ENCODE assay signal across 13 mouse cellular contexts in the genomic region with DNA sequence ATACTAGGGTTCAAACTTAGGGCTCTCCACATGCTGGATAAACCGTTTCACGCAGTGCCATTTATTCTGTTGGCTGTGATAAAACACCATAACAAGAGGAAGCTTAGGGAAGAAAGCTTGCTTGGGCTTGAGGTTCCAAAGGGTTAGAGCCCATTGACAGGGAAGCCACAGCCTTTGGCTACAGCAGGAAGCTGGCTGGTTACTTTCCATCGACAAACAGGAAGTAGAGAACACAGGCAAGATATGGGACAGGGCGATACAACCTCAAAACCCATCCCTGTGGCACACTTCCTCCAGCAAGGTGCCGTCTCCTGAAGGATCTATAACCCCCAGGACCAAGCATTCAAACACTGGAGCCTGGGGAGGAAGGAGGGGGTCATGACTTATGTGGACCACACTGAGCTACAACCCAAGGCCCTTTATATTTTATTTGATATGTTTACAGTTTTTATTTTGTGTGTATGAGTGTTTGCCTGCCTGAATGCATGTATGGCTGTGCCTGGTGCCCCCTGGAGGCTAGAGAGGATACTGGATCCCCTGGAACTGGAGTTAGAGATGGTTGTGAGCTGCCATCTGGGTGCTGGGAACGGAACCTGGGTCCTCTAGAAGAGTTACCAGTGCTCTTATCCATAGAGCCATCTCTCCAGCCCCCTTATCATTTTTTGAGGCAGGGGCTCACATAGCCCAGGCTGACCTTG. TPM values are rescaled to one million over a fixed set of nuclear protein-coding genes. Genes with fewer than 3 reads are reported as not detected.
DNase-seq lines count a peak whose midpoint lies in the region; ATAC-seq and TF ChIP-seq lines count a peak whose summit lies in the region.
"Had no signal": no experiment of that assay in that cellular context is flagged by ENCODE, and none has a peak within 500 bp of the region (broad histone marks: within the 10 kb centered on the region; RNA-seq: fewer than 3 reads in every experiment).

No protein-coding gene starts in this region.

- no peaks in the 10 kb centered on the region for H3K36me3 ChIP-seq in thymus, adult 2 months (ENCODE audit: control insufficient read depth, insufficient read depth, low read length)
- H3K36me3 ChIP-seq in hindbrain, embryonic 16.5 days (ENCODE audit: control insufficient read depth, insufficient read depth, low read length), result no peaks in the 10 kb centered on the region
- H3K36me3 ChIP-seq in heart, embryonic 11.5 days (ENCODE audit: control insufficient read depth, insufficient read depth, low read length), result no peaks in the 10 kb centered on the region
- H3K36me3 ChIP-seq: hindbrain, embryonic 10.5 days; limb, embryonic 12.5 days; midbrain, embryonic 13.5 days had no signal

- WGBS in thymus, adult 2 months, result 32% methylated on average over 6 of the region's 6 CpGs
- WGBS in hindbrain, embryonic 16.5 days, result 87% methylated on average over 6 of the region's 6 CpGs
- WGBS in heart, embryonic 11.5 days (ENCODE audit: insufficient replicate concordance), result 64% methylated on average over 6 of the region's 6 CpGs

- no peaks in the 10 kb centered on the region for H3K27me3 ChIP-seq in thymus, adult 2 months (ENCODE audit: control insufficient read depth, insufficient read depth, low read length)
- no peaks in the 10 kb centered on the region for H3K27me3 ChIP-seq in hindbrain, embryonic 16.5 days (replicated peaks; ENCODE audit: control insufficient read depth, insufficient read depth, low read length)
- H3K27me3 ChIP-seq in heart, embryonic 11.5 days (ENCODE audit: control insufficient read depth, insufficient read depth, low read length), result no peaks in the 10 kb centered on the region

- no peak overlapping the region for H3K9ac ChIP-seq in hindbrain, embryonic 16.5 days (ENCODE audit: low read depth, low read length)
- H3K9ac ChIP-seq in heart, embryonic 11.5 days (ENCODE audit: low read depth, low read length), result no peak overlapping the region
- H3K9ac ChIP-seq: limb, embryonic 12.5 days; midbrain, embryonic 13.5 days had no signal

- H3K9me3 ChIP-seq in hindbrain, embryonic 16.5 days (ENCODE audit: control insufficient read depth, low read length), result no peaks in the 10 kb centered on the region; the same call in 1 of the 2 replicates
- H3K9me3 ChIP-seq in heart, embryonic 11.5 days (replicated peaks; ENCODE audit: control insufficient read depth, low read length), result 0 out of 2 replicates have a peak, but pooled peaks cover 3% of the 10 kb centered on the region
- H3K9me3 ChIP-seq: midbrain, embryonic 13.5 days had no signal

- peaks cover 18% of the 10 kb centered on the region for H3K4me1 ChIP-seq in thymus, adult 2 months (replicated peaks; ENCODE audit: control insufficient read depth, insufficient read depth, low read length)
- no peaks in the 10 kb centered on the region for H3K4me1 ChIP-seq in hindbrain, embryonic 16.5 days (ENCODE audit: control insufficient read depth, insufficient read depth, low read depth, low read length)
- no peaks in the 10 kb centered on the region for H3K4me1 ChIP-seq in heart, embryonic 11.5 days (ENCODE audit: control insufficient read depth, insufficient read depth, low read length)
- H3K4me1 ChIP-seq: hindbrain, embryonic 10.5 days; limb, embryonic 12.5 days; midbrain, embryonic 13.5 days had no signal

- no peak for TF ChIP-seq POLR2A in thymus, adult 2 months (IDR thresholded peaks at IDR 0.05; ENCODE audit: control insufficient read depth, extremely low read depth, insufficient read depth, low read length, poor library complexity)

- TF ChIP-seq CTCF in gastrocnemius, adult 2 months (IDR thresholded peaks at IDR 0.05), result peak; percentile 35; the same call in 1 of the 2 replicates
- TF ChIP-seq CTCF in thymus, adult 2 months (IDR thresholded peaks at IDR 0.05; ENCODE audit: borderline replicate concordance, control insufficient read depth, extremely low read depth, insufficient read depth, low read length, poor library complexity), result no peak

- ATAC-seq in inflammation-experienced regulatory T-cells, adult 6 months, result peak; percentile 52
- ATAC-seq in hindbrain, embryonic 16.5 days, result no peak
- no peak for ATAC-seq in heart, embryonic 11.5 days (replicated peaks; ENCODE audit: insufficient number of reproducible peaks, low FRiP score, low TSS enrichment)
- ATAC-seq: midbrain, embryonic 13.5 days had no signal

- intact Hi-C loops in gastrocnemius, adult 2 months (cut with DNase I), result no loop called here
- intact Hi-C loops in heart, postnatal 36 days (cut with DNase I), result no loop called here

- no peak for DNase-seq in gastrocnemius, adult 2 months
- no peak for DNase-seq in gastrocnemius, postnatal 10 days
- DNase-seq in thymus, adult 2 months, result no peak
- DNase-seq in thymus, adult 18-20 months, result no peak
- DNase-seq in heart, postnatal 36 days, result no peak

- no peak overlapping the region for H3K4me2 ChIP-seq in hindbrain, embryonic 16.5 days (ENCODE audit: low read length)
- no peak overlapping the region for H3K4me2 ChIP-seq in heart, embryonic 11.5 days
- H3K4me2 ChIP-seq: limb, embryonic 12.5 days; midbrain, embryonic 13.5 days had no signal

- H3K4me3 ChIP-seq in gastrocnemius, adult 2 months, result no peak overlapping the region
- H3K4me3 ChIP-seq in thymus, adult 2 months (ENCODE audit: control insufficient read depth, insufficient read depth, low read length), result no peak overlapping the region
- no peak overlapping the region for H3K4me3 ChIP-seq in hindbrain, embryonic 16.5 days (ENCODE audit: low read length)
- no peak overlapping the region for H3K4me3 ChIP-seq in heart, embryonic 11.5 days (ENCODE audit: low read depth, low read length)
- H3K4me3 ChIP-seq: erythroblast, embryonic 14.5 days; hindbrain, embryonic 10.5 days; limb, embryonic 12.5 days; midbrain, embryonic 13.5 days had no signal

- H3K27ac ChIP-seq in gastrocnemius, adult 2 months, result no peak overlapping the region
- H3K27ac ChIP-seq in thymus, adult 2 months (ENCODE audit: control insufficient read depth, insufficient read depth, low read length), result peak overlapping the region; percentile 27; the same call in 1 of the 2 replicates
- H3K27ac ChIP-seq in hindbrain, embryonic 16.5 days (ENCODE audit: low read depth, low read length), result no peak overlapping the region
- no peak overlapping the region for H3K27ac ChIP-seq in heart, embryonic 11.5 days (ENCODE audit: low read depth, low read length)
- H3K27ac ChIP-seq: hindbrain, embryonic 10.5 days; limb, embryonic 12.5 days; midbrain, embryonic 13.5 days had no signal

RNA-seq across cellular contexts. Expression of gene H2-DMb1, which starts 12.3 kb away (rescaled TPM):
- total RNA-seq in gastrocnemius, adult 2 months (2021), result under 1 TPM; 0.38 to 0.61 TPM
- total RNA-seq in gastrocnemius, postnatal 10 days (2021), result 1 to 10 TPM; 1.4 to 1.8 TPM
- 130 and 197 TPM in 2 replicates for polyA plus RNA-seq in thymus, adult 2 months (2012; rRNA removed)
- polyA plus RNA-seq in inflammation-experienced regulatory T-cells, adult 6 months (2017; shearing (Covaris generic)), result 1 to 10 TPM; 2.3 to 5.0 (median 4.5) TPM
- polyA plus RNA-seq in hindbrain, embryonic 16.5 days (2015; fragmentation: Nextera tagmentation; extraction: Ambion mirVana), result 0.68 and 1.5 TPM in 2 replicates
- polyA plus RNA-seq in heart, embryonic 11.5 days (2014; fragmentation: Nextera tagmentation; extraction: Ambion mirVana), result 0.27 and 0.29 TPM in 2 replicates
- 1 to 10 TPM; 1.5 to 2.9 TPM for total RNA-seq in heart, postnatal 36 days (2021)
- polyA plus RNA-seq: C2C12; erythroblast, embryonic 14.5 days had no signal

RNA-seq across cellular contexts. Expression of gene H2-DMb2, which starts 22.1 kb away (rescaled TPM):
- total RNA-seq in gastrocnemius, adult 2 months (2021), result under 1 TPM; 0.46 to 0.47 TPM
- total RNA-seq in gastrocnemius, postnatal 10 days (2021), result under 1 TPM; 0.25 to 0.61 TPM
- 119 and 123 TPM in 2 replicates for polyA plus RNA-seq in thymus, adult 2 months (2012; rRNA removed)
- polyA plus RNA-seq in inflammation-experienced regulatory T-cells, adult 6 months (2017; shearing (Covaris generic)), result 10 to 100 TPM in 2 of 3 experiments, 1 to 10 TPM in 1; 9.2 to 14.4 (median 11.3) TPM
- polyA plus RNA-seq in hindbrain, embryonic 16.5 days (2015; fragmentation: Nextera tagmentation; extraction: Ambion mirVana), result 0.25 and 0.28 TPM in 2 replicates
- 0.20 TPM in 1 of 2 replicates, not detected in the other for polyA plus RNA-seq in heart, embryonic 11.5 days (2014; fragmentation: Nextera tagmentation; extraction: Ambion mirVana)
- total RNA-seq in heart, postnatal 36 days (2021), result 1 to 10 TPM; 1.3 to 1.7 TPM
- polyA plus RNA-seq: C2C12; erythroblast, embryonic 14.5 days had no signal

RNA-seq across cellular contexts. Expression of gene Tap1, which starts 22.2 kb away (rescaled TPM):
- total RNA-seq in gastrocnemius, adult 2 months (2021), result 1 to 10 TPM in 1 of 2 experiments, under 1 TPM in 1; 0.74 to 1.5 TPM
- 1 to 10 TPM; 2.6 to 3.8 TPM for total RNA-seq in gastrocnemius, postnatal 10 days (2021)
- polyA plus RNA-seq in thymus, adult 2 months (2012; rRNA removed), result 197 and 202 TPM in 2 replicates
- polyA plus RNA-seq in inflammation-experienced regulatory T-cells, adult 6 months (2017; shearing (Covaris generic)), result 100 to 1,000 TPM; 174 to 216 (median 189) TPM
- 4.6 and 6.1 TPM in 2 replicates for polyA plus RNA-seq in hindbrain, embryonic 16.5 days (2015; fragmentation: Nextera tagmentation; extraction: Ambion mirVana)
- polyA plus RNA-seq in heart, embryonic 11.5 days (2014; fragmentation: Nextera tagmentation; extraction: Ambion mirVana), result 0.63 and 0.86 TPM in 2 replicates
- total RNA-seq in heart, postnatal 36 days (2021), result 1 to 10 TPM; 4.1 to 7.0 TPM

RNA-seq across cellular contexts. Expression of gene Psmb9, which starts 22.4 kb away (rescaled TPM):
- 1 to 10 TPM; 1.4 to 1.7 TPM for total RNA-seq in gastrocnemius, adult 2 months (2021)
- 1 to 10 TPM; 1.6 to 1.7 TPM for total RNA-seq in gastrocnemius, postnatal 10 days (2021)
- polyA plus RNA-seq in thymus, adult 2 months (2012; rRNA removed), result 288 and 334 TPM in 2 replicates
- polyA plus RNA-seq in inflammation-experienced regulatory T-cells, adult 6 months (2017; shearing (Covaris generic)), result 100 to 1,000 TPM; 330 to 403 (median 338) TPM
- 1.8 and 2.2 TPM in 2 replicates for polyA plus RNA-seq in hindbrain, embryonic 16.5 days (2015; fragmentation: Nextera tagmentation; extraction: Ambion mirVana)
- 0.42 and 0.59 TPM in 2 replicates for polyA plus RNA-seq in heart, embryonic 11.5 days (2014; fragmentation: Nextera tagmentation; extraction: Ambion mirVana)
- 10 to 100 TPM in 1 of 2 experiments, 1 to 10 TPM in 1; 7.5 to 10.6 TPM for total RNA-seq in heart, postnatal 36 days (2021)

RNA-seq across cellular contexts. Expression of gene Psmb8, which starts 32.3 kb away (rescaled TPM):
- 1 to 10 TPM; 2.2 to 3.4 TPM for total RNA-seq in gastrocnemius, adult 2 months (2021)
- 1 to 10 TPM; 4.5 to 5.1 TPM for total RNA-seq in gastrocnemius, postnatal 10 days (2021)
- 656 and 705 TPM in 2 replicates for polyA plus RNA-seq in thymus, adult 2 months (2012; rRNA removed)
- 1,000 to 10,000 TPM in 2 of 3 experiments, 100 to 1,000 TPM in 1; 835 to 1,025 (median 1,010) TPM for polyA plus RNA-seq in inflammation-experienced regulatory T-cells, adult 6 months (2017; shearing (Covaris generic))
- 3.0 and 4.1 TPM in 2 replicates for polyA plus RNA-seq in hindbrain, embryonic 16.5 days (2015; fragmentation: Nextera tagmentation; extraction: Ambion mirVana)
- polyA plus RNA-seq in heart, embryonic 11.5 days (2014; fragmentation: Nextera tagmentation; extraction: Ambion mirVana), result 1.5 and 2.5 TPM in 2 replicates
- 10 to 100 TPM; 11.4 to 15.1 TPM for total RNA-seq in heart, postnatal 36 days (2021)

Comparison
In these comparisons a context has a peak if more than half of its experiments do, and no peak if none do; other contexts are left out.
1. RNA of gene H2-DMb1, which starts 12.3 kb away (polyA plus RNA-seq): 130 to 197 TPM in thymus, adult 2 months; 2.3 to 5.0 TPM in inflammation-experienced regulatory T-cells, adult 6 months, 0.68 to 1.5 TPM in hindbrain, embryonic 16.5 days and 0.27 to 0.29 TPM in heart, embryonic 11.5 days; every median in the first group is over 10 times any median in the second.
2. RNA of gene Tap1, which starts 22.2 kb away (polyA plus RNA-seq): 197 to 202 TPM in thymus, adult 2 months and 174 to 216 TPM in inflammation-experienced regulatory T-cells, adult 6 months; 4.6 to 6.1 TPM in hindbrain, embryonic 16.5 days and 0.63 to 0.86 TPM in heart, embryonic 11.5 days; every median in the first group is over 10 times any median in the second.